Mouse (Mus musculus): ENCODE data around the gene Syne2.

DNA sequence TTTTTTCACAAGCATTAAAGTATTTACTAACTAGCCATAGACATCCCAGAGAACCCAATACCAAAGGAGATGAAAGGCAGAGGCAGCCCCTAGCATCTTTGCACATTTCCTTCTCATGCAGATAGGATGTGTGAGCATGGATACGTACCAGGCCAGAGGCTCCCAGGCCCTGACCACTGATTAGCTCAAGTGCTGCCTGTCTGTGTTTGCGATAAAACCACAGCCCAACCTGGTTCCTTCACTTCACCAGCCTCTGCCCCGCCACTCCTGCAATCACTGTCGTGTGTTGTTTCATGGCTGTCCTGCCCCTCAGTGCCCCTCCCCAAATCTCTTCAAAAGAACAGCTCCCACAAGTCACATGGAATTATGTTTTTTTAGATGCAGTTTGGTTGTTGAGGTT lies 23.4 kb upstream of the Syne2 start:
- TF ChIP-seq CTCF (IDR thresholded peaks at IDR 0.05; ENCODE audit: extremely low read depth, insufficient read depth, insufficient read length, insufficient replicate concordance) (no peak), POLR2A (IDR thresholded peaks at IDR 0.05; ENCODE audit: low read depth, low read length) (no peak)

Data from spleen, adult 2 months (tissue).